Mouse (Mus musculus) heart, adult 2 months (tissue): ENCODE measurements around the gene Timm8b. TPM values are rescaled to one million over a fixed set of nuclear protein-coding genes. Genes with fewer than 3 reads are reported as not detected.

Experiments
- DNase-seq, 2 experiments: peaks; one replicate each; pipeline ENCODE4 v3.0.0; 2021
- H3K27ac ChIP-seq: fragments of 200-600 bp; 2 replicates; pipeline ENCODE4 v1.8.1; 2022
- H3K27me3 ChIP-seq: fragments of 200-500 bp; 2 replicates; pipeline ENCODE4 v1.6.1; 2012; ENCODE audit warnings: mild to moderate bottlenecking, low read length, inconsistent platforms, mixed read lengths; ENCODE audit not compliant: control insufficient read depth, insufficient read depth
- H3K36me3 ChIP-seq: fragments of 200-500 bp; 2 replicates; pipeline ENCODE4 v1.6.1; 2012; ENCODE audit warnings: low read length, inconsistent platforms; ENCODE audit not compliant: control insufficient read depth, insufficient read depth
- H3K4me1 ChIP-seq: fragments of 200-500 bp; 2 replicates; pipeline ENCODE4 v1.6.1; 2011; ENCODE audit warnings: low read length; ENCODE audit not compliant: control insufficient read depth, insufficient read depth
- H3K4me3 ChIP-seq: fragments of 200-600 bp; 2 replicates; pipeline ENCODE4 v1.8.1; 2022
- H3K79me2 ChIP-seq: fragments of 200-500 bp; replicated peaks from 2 replicates; pipeline ENCODE4 v1.6.1; 2012; ENCODE audit warnings: mild to moderate bottlenecking, inconsistent platforms, low read length, moderate library complexity, mixed read lengths; ENCODE audit not compliant: control insufficient read depth, insufficient read depth
- H3K9ac ChIP-seq: fragments of 200-500 bp; 2 replicates; pipeline ENCODE4 v1.6.1; 2012; ENCODE audit warnings: low read depth, mild to moderate bottlenecking, control low read depth, inconsistent platforms, low read length, mixed read lengths
- CTCF ChIP-seq: fragments of 200-600 bp; IDR thresholded peaks from 2 replicates; pipeline ENCODE4 v1.8.1; 2022; ENCODE audit warnings: antibody characterized with exemption, mild to moderate bottlenecking, moderate library complexity
- EP300 ChIP-seq: fragments of 200-500 bp; IDR thresholded peaks from 2 replicates; pipeline ENCODE4 v1.6.1; 2011; ENCODE audit warnings: low read depth, low read length, control low read depth; ENCODE audit not compliant: insufficient read depth
- POLR2A ChIP-seq: fragments of 200-500 bp; IDR thresholded peaks from 2 replicates; pipeline ENCODE4 v1.6.1; 2011; ENCODE audit warnings: mild to moderate bottlenecking, low read depth, low read length, control low read depth; ENCODE audit not compliant: insufficient read depth
- WGBS: fragments of 180-500 bp; shearing (Covaris S2); methylation state at CpG from one replicate; pipeline ENCODE4 v1.1.7; 2018; 5-methylcytosine and 5-hydroxymethylcytosine counted together
- intact Hi-C: fragments of 180-260 bp; cut with DNase I; formaldehyde crosslinking; loops from one replicate; pipeline ENCODE4 v1.15.1; 2025
- polyA plus RNA-seq: library from polyadenylated mRNA; depleted of rRNA; stranded (reverse); fragments of >200 nt; gene quantifications from 2 replicates; pipeline ENCODE4 v1.2.3, GENCODE M21; 2012
- total RNA-seq, 2 experiments: library from RNA; stranded (reverse); gene quantifications; 2 replicates each; pipeline ENCODE4 v1.2.3; 2021

Gene Timm8b
- total and polyA plus RNA-seq, 3 experiments = 251 to 294 (median 289) TPM

GRCm38 (mm10) chr9:50565173-50565572 is 38.5 kb upstream of the Timm8b start:
- TF ChIP-seq EP300 (no peak), CTCF (no peak), POLR2A (no peak)
- Histone ChIP-seq H3K4me1 (no peaks in the 10 kb centered on the region), H3K36me3 (no peaks in the 10 kb centered on the region), H3K27me3 (no peaks in the 10 kb centered on the region), H3K4me3 (no peak overlapping the region), H3K79me2 (no peaks in the 10 kb centered on the region), H3K27ac (no peak overlapping the region), H3K9ac (no peak overlapping the region)
- intact Hi-C loops = no loop called here
- WGBS = 59% methylated on average over 7 of the region's 7 CpGs
- DNase-seq = peak in 1 of 2 experiments; percentile 32

DNA sequence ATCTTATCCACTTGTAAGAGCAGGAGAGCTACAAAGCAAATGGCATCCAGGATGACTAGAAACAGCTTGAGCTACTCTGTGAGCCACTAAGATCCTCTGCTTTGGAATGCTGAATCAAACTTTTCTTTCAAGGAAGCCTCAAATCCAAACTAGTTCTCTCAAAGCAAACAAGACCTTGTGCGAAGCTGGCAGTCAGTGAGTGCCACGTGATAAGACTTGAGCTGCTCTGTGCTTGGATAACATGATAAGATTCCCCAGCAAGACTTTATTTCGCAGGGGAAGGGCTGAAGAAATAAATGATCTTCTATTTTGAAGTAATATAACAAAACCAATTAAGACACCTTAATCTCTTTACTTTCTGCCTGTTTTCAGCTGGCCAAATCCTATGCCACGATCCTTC is 37.8 kb upstream of the Timm8b start:
- no peaks in the 10 kb centered on the region for H3K27me3 ChIP-seq
- H3K4me1 ChIP-seq = no peaks in the 10 kb centered on the region
- DNase-seq = no peak
- intact Hi-C loops = no loop called here
- no peak overlapping the region for H3K4me3 ChIP-seq
- H3K79me2 ChIP-seq = no peaks in the 10 kb centered on the region
- H3K9ac ChIP-seq = no peak overlapping the region
- H3K27ac ChIP-seq = no peak overlapping the region
- no peak for TF ChIP-seq EP300
- TF ChIP-seq CTCF = no peak
- no peak for TF ChIP-seq POLR2A
- 45% methylated on average over 4 of the region's 4 CpGs for WGBS
- H3K36me3 ChIP-seq = no peaks in the 10 kb centered on the region

DNA sequence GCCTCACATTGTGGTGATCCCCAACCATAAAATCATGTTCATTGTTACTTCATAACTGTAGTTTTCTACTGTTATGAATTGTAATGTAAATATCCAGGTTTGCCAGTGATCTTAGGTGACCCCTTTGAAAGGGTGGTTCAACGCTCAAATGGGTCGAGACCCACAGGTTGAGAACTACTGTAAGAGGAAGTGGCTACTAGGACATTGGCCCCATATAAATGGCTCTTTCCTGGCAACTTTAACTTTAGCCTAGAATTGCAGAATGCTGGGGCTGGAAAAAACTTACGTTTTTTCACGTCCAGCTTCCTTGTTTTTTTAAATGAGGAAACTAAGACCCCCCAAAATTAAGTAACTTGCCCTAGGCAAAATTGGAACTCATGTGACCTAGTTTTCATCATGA is 36.3 kb upstream of the Timm8b start:
- DNase-seq = no peak
- no peaks in the 10 kb centered on the region for H3K36me3 ChIP-seq
- TF ChIP-seq EP300 = no peak
- TF ChIP-seq CTCF = no peak
- no peak overlapping the region for H3K9ac ChIP-seq
- no peak overlapping the region for H3K4me3 ChIP-seq
- no peaks in the 10 kb centered on the region for H3K27me3 ChIP-seq
- H3K79me2 ChIP-seq = no peaks in the 10 kb centered on the region
- H3K27ac ChIP-seq = no peak overlapping the region
- no peaks in the 10 kb centered on the region for H3K4me1 ChIP-seq
- WGBS = 76% methylated on average over 4 of the region's 4 CpGs
- intact Hi-C loops = no loop called here

GRCm38 (mm10) chr9:50567881-50568280 is 35.8 kb upstream of the Timm8b start:
- H3K9ac ChIP-seq = no peak overlapping the region
- no peaks in the 10 kb centered on the region for H3K27me3 ChIP-seq
- no peaks in the 10 kb centered on the region for H3K36me3 ChIP-seq
- DNase-seq = no peak
- H3K4me1 ChIP-seq = no peaks in the 10 kb centered on the region
- TF ChIP-seq EP300 (no peak), POLR2A (no peak), CTCF (no peak)
- WGBS = 76% methylated on average over 2 of the region's 2 CpGs
- H3K79me2 ChIP-seq = no peaks in the 10 kb centered on the region
- H3K27ac ChIP-seq = no peak overlapping the region
- intact Hi-C loops = no loop called here
- H3K4me3 ChIP-seq = no peak overlapping the region

- DNase-seq = no peak
- 68% methylated on average over 10 of the region's 10 CpGs for WGBS
- Histone ChIP-seq H3K4me1 (no peaks in the 10 kb centered on the region), H3K27me3 (no peaks in the 10 kb centered on the region), H3K36me3 (no peaks in the 10 kb centered on the region), H3K27ac (no peak overlapping the region), H3K9ac (no peak overlapping the region), H3K4me3 (no peak overlapping the region), H3K79me2 (no peaks in the 10 kb centered on the region)
- intact Hi-C loops = no loop called here
- TF ChIP-seq CTCF (no peak), POLR2A (no peak), EP300 (no peak)
These were observed 33.8 kb upstream of the Timm8b start for GRCm38 (mm10) chr9:50569599-50570525.

DNA sequence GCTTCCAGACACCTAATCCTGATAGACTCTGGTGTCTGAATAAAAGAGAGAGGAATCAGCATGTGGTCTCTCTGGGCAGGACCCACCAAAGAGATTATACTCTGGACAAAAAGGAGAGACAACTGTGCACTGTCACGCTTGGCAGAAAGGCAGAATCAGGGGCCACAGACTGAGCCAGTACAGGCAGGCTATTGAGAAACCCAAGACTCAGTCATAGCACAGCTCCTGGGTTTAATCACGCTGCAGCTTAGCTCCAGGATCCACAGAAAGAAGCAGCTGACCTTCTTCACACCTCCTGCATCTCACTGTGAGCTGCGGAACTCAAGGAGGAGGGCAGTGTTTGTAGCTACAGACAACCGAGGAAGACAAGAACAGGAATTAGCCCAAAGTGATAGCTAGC is 23.3 kb upstream of the Timm8b start:
- WGBS = 33% methylated on average over 4 of the region's 4 CpGs
- H3K27me3 ChIP-seq = no peaks in the 10 kb centered on the region
- no peaks in the 10 kb centered on the region for H3K4me1 ChIP-seq
- no peak overlapping the region for H3K27ac ChIP-seq
- DNase-seq = no peak
- H3K79me2 ChIP-seq = no peaks in the 10 kb centered on the region
- no peaks in the 10 kb centered on the region for H3K36me3 ChIP-seq
- intact Hi-C loops = no loop called here
- H3K9ac ChIP-seq = no peak overlapping the region
- H3K4me3 ChIP-seq = no peak overlapping the region
- TF ChIP-seq POLR2A (no peak), EP300 (no peak), CTCF (no peak)
